Mouse (Mus musculus): ENCODE measurements around the gene Stat5b. TPM values are rescaled to one million over a fixed set of nuclear protein-coding genes. Genes with fewer than 3 reads are reported as not detected.
"Not testable (repeated sequence)": the region's sequence is repeated elsewhere in the genome, so short reads cannot be mapped to it uniquely, and the experiment has no call there.

The Stat5b gene
- polyA plus RNA-seq, 1 experiment from 2014 or later = 16.1 TPM

DNA sequence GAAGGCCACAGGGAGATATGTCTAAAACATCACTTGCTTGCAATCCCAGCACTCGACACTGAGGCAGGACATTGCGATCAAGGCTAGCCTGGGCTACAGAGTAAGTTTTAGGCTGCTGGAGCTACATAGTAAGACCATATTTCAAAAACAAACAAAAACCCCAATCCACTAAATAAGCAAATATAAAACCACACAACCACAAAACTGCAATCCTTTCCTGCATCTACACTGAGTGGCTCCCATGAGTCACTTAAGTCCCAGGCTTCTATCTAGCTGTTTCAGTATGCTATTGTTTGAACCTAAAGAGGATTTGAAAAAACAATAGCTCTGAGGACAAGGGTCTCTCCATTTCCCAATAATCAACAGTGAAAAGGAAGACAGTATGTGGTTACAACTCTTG lies 55.1 kb downstream of the Stat5b start:
- no peak overlapping the region for H3K4me2 ChIP-seq (replicated peaks; ENCODE audit: low read depth)
- H3K27me3 ChIP-seq (ENCODE audit: control insufficient read depth, insufficient read depth, low read length) = no peaks in the 10 kb centered on the region
- no peaks in the 10 kb centered on the region for H3K9me3 ChIP-seq (ENCODE audit: control insufficient read depth, low read length)
- no peak overlapping the region for H3K27ac ChIP-seq (replicated peaks)
- no peak overlapping the region for H3K9ac ChIP-seq (ENCODE audit: low read length)
- WGBS = 84% methylated on average over 2 of the region's 2 CpGs
- ATAC-seq (ENCODE audit: low FRiP score, low TSS enrichment) (no peak), DNase-seq (ENCODE audit: low spot score) (no peak)
- peaks cover 3% of the 10 kb centered on the region for H3K36me3 ChIP-seq (ENCODE audit: control insufficient read depth, insufficient read depth, low read length)
- TF ChIP-seq EP300 (optimal IDR thresholded peaks at IDR 0.05) = no peak
- TF ChIP-seq CTCF (IDR thresholded peaks at IDR 0.05; ENCODE audit: low read depth) = no peak
- no peak overlapping the region for H3K4me3 ChIP-seq (ENCODE audit: low read depth, low read length)
- no peaks in the 10 kb centered on the region for H3K4me1 ChIP-seq (replicated peaks; ENCODE audit: control insufficient read depth, insufficient read depth)

DNA sequence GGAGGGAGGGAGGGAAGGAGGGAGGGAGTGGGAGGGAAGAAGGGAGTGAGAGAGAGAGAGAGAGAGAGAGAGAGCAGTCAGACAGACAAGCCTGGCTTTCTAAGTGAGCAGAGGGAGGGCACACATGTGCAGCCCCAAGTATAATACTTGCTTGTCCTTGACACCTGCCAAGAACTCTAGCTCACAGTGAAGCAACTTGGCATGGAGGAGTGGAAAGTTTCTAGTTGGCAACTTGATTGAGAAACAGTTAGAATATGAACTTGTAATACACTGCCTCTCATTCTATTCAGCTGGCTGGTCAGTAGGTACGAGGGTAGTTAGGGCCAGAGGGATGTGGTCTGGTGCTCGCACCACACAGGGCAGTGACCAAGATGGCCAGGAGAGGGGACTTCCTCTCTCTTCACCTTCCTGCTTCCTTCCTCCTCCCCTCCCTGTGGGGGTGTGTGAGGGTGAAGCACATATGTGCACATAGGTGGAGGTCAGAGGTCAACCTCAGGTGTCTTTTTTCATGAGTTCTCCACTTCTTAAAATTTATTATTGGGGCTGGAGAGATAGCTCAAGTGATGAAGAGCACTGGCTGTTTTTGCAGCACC lies 59.0 kb downstream of the Stat5b start:
- DNase-seq (ENCODE audit: low spot score) (no peak), ATAC-seq (ENCODE audit: low FRiP score, low TSS enrichment) (0 out of 2 replicates have a peak, but pooled peaks have one; percentile 32)
- Histone ChIP-seq H3K27ac (replicated peaks) (no peak overlapping the region), H3K9me3 (ENCODE audit: control insufficient read depth, low read length) (no peaks in the 10 kb centered on the region), H3K9ac (ENCODE audit: low read length) (no peak overlapping the region), H3K4me2 (replicated peaks; ENCODE audit: low read depth) (no peak overlapping the region), H3K27me3 (ENCODE audit: control insufficient read depth, insufficient read depth, low read length) (no peaks in the 10 kb centered on the region), H3K36me3 (ENCODE audit: control insufficient read depth, insufficient read depth, low read length) (peaks cover 9% of the 10 kb centered on the region), H3K4me3 (ENCODE audit: low read depth, low read length) (no peak overlapping the region), H3K4me1 (replicated peaks; ENCODE audit: control insufficient read depth, insufficient read depth) (no peaks in the 10 kb centered on the region)
- no peak for TF ChIP-seq CTCF (IDR thresholded peaks at IDR 0.05; ENCODE audit: low read depth)
- TF ChIP-seq EP300 (optimal IDR thresholded peaks at IDR 0.05) = no peak
- 70% methylated on average over 2 of the region's 2 CpGs for WGBS

DNA sequence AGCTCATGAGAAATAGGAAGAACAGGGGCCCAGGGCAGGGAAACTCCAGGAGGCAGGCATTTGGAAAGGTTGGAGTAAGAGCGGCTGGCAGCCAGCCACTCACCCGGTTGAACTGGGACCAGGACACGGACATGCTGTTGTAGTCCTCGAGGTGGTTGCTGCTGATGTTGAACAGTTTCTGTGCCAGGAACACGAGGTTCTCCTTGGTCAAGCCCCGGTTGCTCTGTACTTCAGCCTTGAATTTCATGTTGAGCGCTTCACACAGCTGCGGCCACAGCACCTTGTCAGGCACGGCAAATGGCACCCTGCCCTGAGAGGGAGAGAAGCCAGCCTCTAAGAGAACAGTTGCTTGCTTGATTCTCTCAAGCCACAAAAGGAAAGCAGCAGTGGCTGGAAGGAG lies 59.9 kb downstream of the Stat5b start:
- not testable (repeated sequence) for H3K36me3 ChIP-seq (ENCODE audit: control insufficient read depth, insufficient read depth, low read length); H3K9me3 ChIP-seq (ENCODE audit: control insufficient read depth, low read length); H3K4me1 ChIP-seq (replicated peaks; ENCODE audit: control insufficient read depth, insufficient read depth); H3K27ac ChIP-seq (replicated peaks); H3K4me3 ChIP-seq (ENCODE audit: low read depth, low read length); DNase-seq (ENCODE audit: low spot score); ATAC-seq (ENCODE audit: low FRiP score, low TSS enrichment); H3K27me3 ChIP-seq (ENCODE audit: control insufficient read depth, insufficient read depth, low read length); H3K4me2 ChIP-seq (replicated peaks; ENCODE audit: low read depth); H3K9ac ChIP-seq (ENCODE audit: low read length)
- WGBS = 85% methylated on average over 9 of the region's 9 CpGs

DNA sequence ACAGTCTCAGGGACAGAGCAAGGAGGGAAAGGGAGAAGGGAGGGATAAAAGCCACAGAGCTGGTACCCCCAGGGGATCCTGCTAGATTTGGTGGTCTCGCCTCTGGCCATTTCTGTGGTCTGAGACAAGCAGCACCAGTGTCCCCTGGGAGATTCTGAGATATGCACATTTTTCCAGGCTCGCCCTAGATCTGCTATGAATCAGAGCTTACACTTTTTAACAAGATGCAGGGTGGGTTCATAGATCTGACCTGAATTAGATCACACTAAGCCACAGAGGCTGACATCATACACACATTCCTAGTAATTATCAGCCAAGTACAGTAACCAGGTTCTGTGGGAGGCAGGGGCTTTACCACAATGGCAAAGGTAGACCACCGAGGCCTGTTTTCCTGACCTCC lies 60.8 kb downstream of the Stat5b start:
- Histone ChIP-seq H3K4me3 (ENCODE audit: low read depth, low read length) (no peak overlapping the region), H3K27ac (replicated peaks) (no peak overlapping the region), H3K4me2 (replicated peaks; ENCODE audit: low read depth) (no peak overlapping the region), H3K36me3 (ENCODE audit: control insufficient read depth, insufficient read depth, low read length) (peaks cover 10% of the 10 kb centered on the region), H3K9me3 (ENCODE audit: control insufficient read depth, low read length) (no peaks in the 10 kb centered on the region), H3K4me1 (replicated peaks; ENCODE audit: control insufficient read depth, insufficient read depth) (no peaks in the 10 kb centered on the region), H3K27me3 (ENCODE audit: control insufficient read depth, insufficient read depth, low read length) (no peaks in the 10 kb centered on the region), H3K9ac (ENCODE audit: low read length) (no peak overlapping the region)
- DNase-seq (ENCODE audit: low spot score) (no peak), ATAC-seq (ENCODE audit: low FRiP score, low TSS enrichment) (no peak)
- WGBS = 92% methylated on average over 3 of the region's 3 CpGs
- no peak for TF ChIP-seq CTCF (IDR thresholded peaks at IDR 0.05; ENCODE audit: low read depth)
- no peak for TF ChIP-seq EP300 (optimal IDR thresholded peaks at IDR 0.05)

DNA sequence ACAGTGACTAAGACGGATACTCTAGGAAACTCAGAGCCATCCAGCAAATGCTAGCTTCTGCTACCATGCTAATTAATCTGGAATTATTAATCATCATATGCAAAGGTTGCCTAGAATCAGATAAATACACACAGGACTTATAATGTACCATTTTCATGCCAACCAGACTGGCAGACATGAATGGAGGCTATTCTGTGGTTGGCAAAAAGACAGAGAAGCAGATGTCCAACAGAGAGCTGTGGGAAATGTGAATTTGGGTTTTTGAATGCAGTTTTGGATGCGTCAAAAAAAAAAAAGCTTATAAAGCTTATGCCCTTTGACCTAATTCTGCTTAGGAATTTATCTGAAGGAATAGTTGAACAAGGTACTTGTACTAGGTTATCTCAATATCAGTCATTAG lies 64.8 kb downstream of the Stat5b start:
- DNase-seq (ENCODE audit: low spot score) (no peak), ATAC-seq (ENCODE audit: low FRiP score, low TSS enrichment) (no peak)
- Histone ChIP-seq H3K4me2 (replicated peaks; ENCODE audit: low read depth) (no peak overlapping the region), H3K27me3 (ENCODE audit: control insufficient read depth, insufficient read depth, low read length) (no peaks in the 10 kb centered on the region), H3K36me3 (ENCODE audit: control insufficient read depth, insufficient read depth, low read length) (peaks cover 19% of the 10 kb centered on the region), H3K4me1 (replicated peaks; ENCODE audit: control insufficient read depth, insufficient read depth) (no peaks in the 10 kb centered on the region), H3K9me3 (ENCODE audit: control insufficient read depth, low read length) (no peaks in the 10 kb centered on the region), H3K27ac (replicated peaks) (no peak overlapping the region), H3K4me3 (ENCODE audit: low read depth, low read length) (no peak overlapping the region), H3K9ac (ENCODE audit: low read length) (no peak overlapping the region)
- TF ChIP-seq CTCF (IDR thresholded peaks at IDR 0.05; ENCODE audit: low read depth) (no peak), EP300 (optimal IDR thresholded peaks at IDR 0.05) (no peak)
- 85% methylated on average over 2 of the region's 2 CpGs for WGBS

DNA sequence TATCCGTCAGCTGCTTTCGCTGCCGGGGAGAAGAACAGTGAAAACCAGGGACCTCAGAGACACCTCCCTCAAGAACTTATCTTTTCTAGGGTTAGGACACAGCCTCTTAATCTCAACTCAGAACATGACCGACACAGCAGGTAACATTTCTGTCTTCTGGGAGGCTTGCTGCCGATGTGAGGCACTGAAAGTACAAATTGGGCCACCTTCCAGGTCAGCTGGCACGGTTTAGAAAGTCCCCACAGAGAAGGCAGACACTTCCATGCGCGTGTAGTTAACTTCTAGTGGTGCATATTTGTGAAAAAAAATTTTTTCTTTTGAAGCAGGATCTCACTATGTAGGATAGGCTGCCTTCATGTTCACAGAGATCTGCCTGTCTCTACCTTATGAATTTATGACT lies 66.2 kb downstream of the Stat5b start:
- H3K36me3 ChIP-seq (ENCODE audit: control insufficient read depth, insufficient read depth, low read length) = peaks cover 19% of the 10 kb centered on the region
- DNase-seq (ENCODE audit: low spot score) (no peak), ATAC-seq (ENCODE audit: low FRiP score, low TSS enrichment) (no peak)
- H3K27me3 ChIP-seq (ENCODE audit: control insufficient read depth, insufficient read depth, low read length) = no peaks in the 10 kb centered on the region
- no peak overlapping the region for H3K4me2 ChIP-seq (replicated peaks; ENCODE audit: low read depth)
- no peak overlapping the region for H3K27ac ChIP-seq (replicated peaks)
- H3K9ac ChIP-seq (ENCODE audit: low read length) = no peak overlapping the region
- TF ChIP-seq EP300 (optimal IDR thresholded peaks at IDR 0.05) = no peak
- no peak for TF ChIP-seq CTCF (IDR thresholded peaks at IDR 0.05; ENCODE audit: low read depth)
- WGBS = 89% methylated on average over 8 of the region's 8 CpGs
- no peak overlapping the region for H3K4me3 ChIP-seq (ENCODE audit: low read depth, low read length)
- no peaks in the 10 kb centered on the region for H3K9me3 ChIP-seq (ENCODE audit: control insufficient read depth, low read length)
- H3K4me1 ChIP-seq (replicated peaks; ENCODE audit: control insufficient read depth, insufficient read depth) = no peaks in the 10 kb centered on the region
